Mouse (Mus musculus) stomach, embryonic 14.5 days (tissue): ENCODE results near the gene Dhcr24. TPM values are rescaled to one million over a fixed set of nuclear protein-coding genes. Genes with fewer than 3 reads are reported as not detected.

Experiments used
- ATAC-seq: fragments of 200-750 bp; cut with Nextera tagmentation; 2 replicates; pipeline ENCODE4 v1.8.0; 2017; ENCODE audit warnings: low read depth, moderate TSS enrichment; ENCODE audit not compliant: insufficient number of reproducible peaks, insufficient read depth, low FRiP score
- H3K27ac ChIP-seq: fragments of 300-500 bp; sonication (generic); 2 replicates; pipeline ENCODE4 v1.5.1; 2014; ENCODE audit warnings: mild to moderate bottlenecking, low read length, moderate library complexity, mixed read lengths
- H3K27me3 ChIP-seq: fragments of 300-500 bp; sonication (generic); 2 replicates; pipeline ENCODE4 v1.6.1; 2014; ENCODE audit warnings: low read length, control low read depth, mixed read lengths; ENCODE audit not compliant: control insufficient read depth, insufficient read depth
- H3K36me3 ChIP-seq: fragments of 300-500 bp; sonication (generic); 2 replicates; pipeline ENCODE4 v1.6.1; 2014; ENCODE audit warnings: mild to moderate bottlenecking, control low read depth, low read length, moderate library complexity, mixed read lengths; ENCODE audit not compliant: control insufficient read depth, insufficient read depth
- H3K4me1 ChIP-seq: fragments of 300-500 bp; sonication (generic); 2 replicates; pipeline ENCODE4 v1.6.1; 2014; ENCODE audit warnings: low read length, control low read depth, mixed read lengths; ENCODE audit not compliant: control insufficient read depth, insufficient read depth
- H3K4me2 ChIP-seq: fragments of 300-500 bp; sonication (generic); replicated peaks from 2 replicates; pipeline ENCODE4 v1.6.1; 2014; ENCODE audit warnings: low read depth, low read length, control low read depth
- H3K4me3 ChIP-seq: fragments of 300-500 bp; sonication (generic); 2 replicates; pipeline ENCODE4 v1.5.1; 2014; ENCODE audit warnings: low read depth, low read length, control low read depth
- H3K9ac ChIP-seq: fragments of 300-500 bp; sonication (generic); replicated peaks from 2 replicates; pipeline ENCODE4 v1.6.1; 2014; ENCODE audit warnings: low read depth, mild to moderate bottlenecking, control low read depth, low read length, moderate library complexity, mixed read lengths
- H3K9me3 ChIP-seq: fragments of 300-500 bp; sonication (generic); 2 replicates; pipeline ENCODE4 v1.6.1; 2016; ENCODE audit warnings: low read depth, low read length, control low read depth; ENCODE audit not compliant: control insufficient read depth
- WGBS: fragments of 180-500 bp; shearing (Covaris S2); extraction: QIAGEN DNeasy Blood & Tissue Kit; methylation state at CpG from one replicate; pipeline ENCODE4 v1.1.7; 2014; 5-methylcytosine and 5-hydroxymethylcytosine counted together
- polyA plus RNA-seq: library from polyadenylated mRNA; unstranded; fragments of >200 nt; fragmentation: Nextera tagmentation; extraction: Ambion mirVana; gene quantifications from 2 replicates; pipeline ENCODE4 v1.2.1, GENCODE M21; 2014

The Dhcr24 gene
- polyA plus RNA-seq, 1 experiment from 2014 or later = 29.8 TPM

DNA sequence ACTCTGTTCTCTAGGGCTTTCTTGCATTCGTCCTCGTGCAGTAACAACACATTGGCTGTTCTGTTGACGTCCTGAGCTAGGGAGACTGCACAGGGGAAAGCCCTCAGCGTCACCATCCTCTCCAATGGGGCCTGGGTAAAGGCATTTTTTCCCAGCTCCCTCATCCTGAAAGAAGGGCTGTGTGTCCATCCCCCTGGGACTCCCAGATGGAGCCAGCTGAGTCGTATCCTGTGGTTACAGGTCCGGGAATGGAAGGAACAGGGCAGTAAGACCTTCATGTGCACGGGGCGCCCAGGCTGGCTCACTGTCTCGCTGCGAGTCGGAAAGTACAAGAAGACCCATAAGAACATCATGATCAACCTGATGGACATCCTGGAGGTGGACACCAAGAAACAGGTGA lies 3.3 kb downstream of the Dhcr24 start:
- Histone ChIP-seq H3K4me3 (no peak overlapping the region), H3K9me3 (no peaks in the 10 kb centered on the region), H3K4me2 (no peak overlapping the region), H3K4me1 (peaks cover 29% of the 10 kb centered on the region), H3K9ac (no peak overlapping the region), H3K36me3 (peaks cover 27% of the 10 kb centered on the region), H3K27me3 (no peaks in the 10 kb centered on the region), H3K27ac (no peak overlapping the region)
- WGBS = 89% methylated on average over 11 of the region's 11 CpGs
- no peak for ATAC-seq

DNA sequence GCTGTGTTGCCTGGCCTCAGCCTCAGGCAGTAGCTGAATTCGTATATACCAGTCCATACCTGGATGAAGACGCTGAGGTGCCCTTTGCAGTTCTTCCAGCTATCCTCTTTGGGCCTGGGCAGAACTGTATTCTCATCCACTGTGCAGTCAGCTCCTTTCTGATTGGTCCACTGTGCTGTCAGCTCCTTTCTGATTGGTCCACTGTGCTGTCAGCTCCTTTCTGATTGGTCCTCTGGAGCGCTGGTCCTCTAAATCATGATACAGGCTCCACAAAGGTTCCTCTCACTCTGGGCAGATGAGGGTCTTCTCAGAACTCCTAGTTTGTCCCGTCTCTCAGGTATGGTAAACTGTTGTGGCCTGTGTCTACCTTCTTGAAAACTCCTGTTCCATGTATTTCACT lies 8.8 kb downstream of the Dhcr24 start:
- no peaks in the 10 kb centered on the region for H3K27me3 ChIP-seq
- 94% methylated on average over 4 of the region's 4 CpGs for WGBS
- H3K4me2 ChIP-seq = no peak overlapping the region
- no peak overlapping the region for H3K4me3 ChIP-seq
- ATAC-seq = no peak
- H3K9me3 ChIP-seq = no peaks in the 10 kb centered on the region
- H3K9ac ChIP-seq = no peak overlapping the region
- H3K36me3 ChIP-seq = peaks cover 53% of the 10 kb centered on the region
- H3K4me1 ChIP-seq = no peaks in the 10 kb centered on the region
- H3K27ac ChIP-seq = no peak overlapping the region

DNA sequence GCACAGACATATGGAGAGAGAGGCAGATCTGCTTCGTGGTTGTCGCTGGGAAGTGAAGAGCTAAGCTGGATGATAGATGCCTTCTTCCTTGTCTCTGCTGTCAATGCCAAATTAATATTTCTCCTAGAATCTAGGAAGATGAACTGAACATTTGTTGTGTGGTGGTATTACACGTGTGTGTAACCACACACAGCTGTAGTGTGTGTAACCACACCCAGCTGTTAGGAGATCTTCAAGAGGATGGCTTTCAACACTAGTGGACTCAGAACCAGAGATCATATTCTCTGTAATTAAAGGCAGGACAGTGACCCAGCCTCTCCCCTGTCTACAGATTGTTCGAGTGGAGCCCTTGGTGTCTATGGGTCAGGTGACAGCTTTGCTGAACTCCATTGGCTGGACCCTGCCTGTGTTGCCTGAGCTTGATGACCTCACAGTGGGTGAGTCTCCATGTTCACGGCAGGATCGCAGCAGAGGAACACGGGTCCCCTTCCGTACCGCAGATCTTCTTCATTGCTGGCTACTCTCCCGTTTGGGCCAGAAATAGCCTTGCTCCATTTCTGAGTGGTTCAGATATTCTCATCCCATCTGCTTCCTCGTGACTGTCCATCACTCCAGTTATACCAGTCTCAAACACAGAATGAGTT lies 10.4 kb downstream of the Dhcr24 start:
- Histone ChIP-seq H3K36me3 (peaks cover 48% of the 10 kb centered on the region), H3K27ac (no peak overlapping the region)
- no peak for ATAC-seq

DNA sequence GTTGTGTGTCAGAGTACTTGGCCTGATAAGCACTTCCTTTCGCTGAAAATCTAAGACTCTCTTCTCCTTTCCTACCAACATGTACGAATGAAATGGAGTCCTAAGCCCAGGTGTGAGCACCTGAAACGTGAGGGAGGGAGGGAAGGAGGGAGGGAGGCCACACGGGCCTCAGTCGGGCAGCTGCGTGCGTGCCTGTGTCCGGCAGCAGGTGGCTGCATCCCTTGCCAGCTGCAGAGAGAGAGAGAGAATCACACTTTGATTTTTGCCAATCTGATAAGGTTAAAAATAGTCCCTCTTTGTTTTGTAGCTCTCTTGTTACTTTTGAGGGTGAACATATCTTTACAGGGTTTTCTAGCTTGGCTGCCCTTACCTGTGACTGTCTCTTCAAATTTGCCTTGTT lies 14.2 kb downstream of the Dhcr24 start:
- 85% methylated on average over 8 of the region's 8 CpGs for WGBS
- no peak for ATAC-seq
- H3K4me2 ChIP-seq = no peak overlapping the region
- H3K4me3 ChIP-seq = no peak overlapping the region
- no peaks in the 10 kb centered on the region for H3K27me3 ChIP-seq
- no peaks in the 10 kb centered on the region; the same call in 1 of the 2 replicates for H3K4me1 ChIP-seq
- H3K9me3 ChIP-seq = no peaks in the 10 kb centered on the region
- H3K9ac ChIP-seq = no peak overlapping the region
- no peak overlapping the region for H3K27ac ChIP-seq
- H3K36me3 ChIP-seq = peaks cover 71% of the 10 kb centered on the region

More for the DNA sequence above, 10.4 kb downstream of the Dhcr24 start:
- Histone ChIP-seq H3K27me3 (no peaks in the 10 kb centered on the region), H3K4me2 (no peak overlapping the region), H3K9me3 (no peaks in the 10 kb centered on the region), H3K4me1 (no peaks in the 10 kb centered on the region; the same call in 1 of the 2 replicates), H3K9ac (no peak overlapping the region), H3K4me3 (no peak overlapping the region)
- 87% methylated on average over 11 of the region's 11 CpGs for WGBS

DNA sequence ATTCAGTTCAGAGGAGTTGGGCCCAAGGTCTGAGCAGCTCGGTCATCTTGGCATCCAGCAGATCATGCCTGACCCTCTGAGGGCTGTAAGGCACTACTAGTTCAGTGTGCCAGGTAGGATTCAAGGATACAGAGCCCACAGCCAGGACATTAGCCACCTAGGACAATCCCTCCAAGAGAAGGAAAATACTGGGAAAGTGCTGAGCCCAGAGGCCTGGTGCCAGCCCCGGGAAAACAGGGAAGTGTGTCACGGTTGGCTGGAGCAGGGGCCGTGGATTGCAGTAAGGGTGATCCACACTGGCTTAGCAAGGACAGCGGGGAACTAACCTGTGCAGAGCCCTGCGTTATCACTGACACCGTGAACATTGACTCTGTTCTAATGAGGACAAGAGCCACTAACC lies 16.7 kb downstream of the Dhcr24 start:
- no peak for ATAC-seq
- Histone ChIP-seq H3K27ac (no peak overlapping the region), H3K36me3 (peaks cover 59% of the 10 kb centered on the region), H3K4me1 (peaks cover 4% of the 10 kb centered on the region; the same call in 1 of the 2 replicates), H3K4me3 (no peak overlapping the region), H3K27me3 (no peaks in the 10 kb centered on the region), H3K9ac (no peak overlapping the region), H3K9me3 (no peaks in the 10 kb centered on the region), H3K4me2 (no peak overlapping the region)
- 86% methylated on average over 7 of the region's 7 CpGs for WGBS

DNA sequence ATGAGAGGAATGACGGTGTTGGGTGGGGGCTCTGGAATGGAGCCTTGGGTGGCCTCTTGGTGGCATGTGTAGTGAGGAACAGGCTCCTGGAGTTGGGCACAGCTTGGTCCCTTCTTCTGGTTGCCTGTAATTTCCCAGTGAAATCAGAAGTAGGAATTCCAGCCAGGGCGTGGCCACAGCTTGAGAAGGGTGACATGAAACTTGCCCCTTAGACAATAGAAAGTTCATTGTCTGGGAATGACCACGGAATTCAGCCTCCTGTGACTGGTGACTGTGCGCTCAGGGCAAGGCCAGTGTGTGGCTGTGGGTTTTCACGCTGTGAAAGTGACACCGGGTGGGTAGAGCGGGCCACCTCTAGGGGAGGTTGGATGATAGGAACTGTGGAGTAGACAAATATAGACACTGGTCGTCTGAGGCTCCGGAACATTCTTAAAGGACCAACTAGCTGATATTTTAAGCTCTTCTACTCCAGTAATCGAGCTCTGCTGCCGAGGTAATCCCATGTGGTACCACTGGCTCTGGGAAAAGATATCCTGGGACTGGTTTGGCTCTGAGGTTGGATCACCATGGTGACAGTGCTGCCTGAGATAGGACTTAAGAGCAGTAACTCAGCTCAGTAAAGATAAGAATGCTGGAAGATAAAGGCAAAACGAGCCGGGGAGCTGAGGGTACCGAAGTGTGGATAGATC lies 20.5 kb downstream of the Dhcr24 start:
- Histone ChIP-seq H3K4me3 (no peak overlapping the region), H3K27me3 (no peaks in the 10 kb centered on the region), H3K27ac (peak overlapping the region; percentile 39; the same call in 1 of the 2 replicates), H3K9me3 (no peaks in the 10 kb centered on the region), H3K4me2 (no peak overlapping the region), H3K9ac (no peak overlapping the region), H3K36me3 (peaks cover 54% of the 10 kb centered on the region), H3K4me1 (peaks cover 7% of the 10 kb centered on the region; the same call in 1 of the 2 replicates)
- ATAC-seq = no peak
- WGBS = 77% methylated on average over 14 of the region's 14 CpGs

DNA sequence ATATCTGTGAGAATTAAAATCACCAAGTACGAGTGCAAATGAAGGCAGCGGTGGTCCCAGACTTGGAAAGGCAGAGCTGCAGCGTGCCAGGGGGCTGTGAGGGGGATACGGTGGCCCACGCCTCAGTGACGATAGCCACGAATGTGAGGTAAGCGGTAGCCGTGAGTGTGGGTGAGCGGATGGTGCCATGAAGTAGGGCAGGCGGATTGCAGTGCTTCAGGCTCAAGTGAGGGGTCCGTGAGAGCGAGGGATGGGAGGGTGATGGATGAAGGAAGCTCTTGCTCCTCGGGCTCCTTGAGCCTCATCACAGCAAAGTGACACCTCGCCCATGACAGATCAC lies 21.0 kb downstream of the Dhcr24 start:
- Histone ChIP-seq H3K9ac (no peak overlapping the region), H3K27me3 (no peaks in the 10 kb centered on the region), H3K36me3 (peaks cover 56% of the 10 kb centered on the region), H3K4me3 (no peak overlapping the region), H3K4me1 (peaks cover 7% of the 10 kb centered on the region; the same call in 1 of the 2 replicates), H3K4me2 (no peak overlapping the region), H3K27ac (peak overlapping the region; percentile 39; the same call in 1 of the 2 replicates), H3K9me3 (no peaks in the 10 kb centered on the region)
- no peak for ATAC-seq
- 81% methylated on average over 15 of the region's 15 CpGs for WGBS

DNA sequence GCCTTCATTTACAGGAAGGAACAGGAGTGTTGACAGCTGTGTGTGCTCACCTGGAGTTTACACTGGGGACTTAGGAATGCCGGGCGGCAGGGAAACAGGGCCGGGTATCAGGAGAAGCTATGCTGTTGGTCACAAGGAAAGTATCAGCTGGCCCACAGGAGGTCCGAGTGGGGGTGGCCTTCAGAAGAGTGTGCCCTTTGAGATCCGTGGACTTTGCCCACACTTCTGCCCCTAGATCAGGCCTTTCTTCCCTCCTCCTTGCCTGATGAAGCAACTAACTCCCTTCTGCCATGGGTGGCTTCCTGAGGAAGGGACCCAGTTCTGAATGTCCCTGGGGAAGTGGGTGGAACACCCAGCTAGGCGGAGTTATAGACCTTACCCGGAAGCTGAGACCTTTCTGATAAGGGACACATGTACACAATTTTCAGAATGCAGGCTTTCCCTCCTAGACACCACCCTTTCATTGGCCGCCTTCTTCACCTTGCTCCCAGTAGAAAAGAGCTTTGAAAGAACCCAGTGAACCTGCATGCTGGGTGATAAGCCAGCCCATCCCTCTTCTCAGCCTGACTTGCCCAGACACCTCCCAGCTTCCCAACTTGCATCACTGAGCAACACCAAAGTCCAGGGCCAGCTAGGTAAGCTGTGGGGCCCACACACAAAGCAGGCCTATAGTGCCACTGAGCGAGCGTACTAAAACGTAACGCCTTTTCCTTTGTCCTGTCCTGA lies 21.8 kb downstream of the Dhcr24 start:
- H3K4me1 ChIP-seq = peaks cover 7% of the 10 kb centered on the region; the same call in 1 of the 2 replicates
- ATAC-seq = peak; percentile 75
- H3K4me2 ChIP-seq = no peak overlapping the region
- H3K9me3 ChIP-seq = no peaks in the 10 kb centered on the region
- H3K9ac ChIP-seq = no peak overlapping the region
- peak overlapping the region; percentile 52; the same call in 1 of the 2 replicates for H3K27ac ChIP-seq
- WGBS = 64% methylated on average over 12 of the region's 12 CpGs
- no peak overlapping the region for H3K4me3 ChIP-seq
- peaks cover 58% of the 10 kb centered on the region for H3K36me3 ChIP-seq
- no peaks in the 10 kb centered on the region for H3K27me3 ChIP-seq
